Mouse (Mus musculus): ENCODE data around the gene Jarid2.

DNA sequence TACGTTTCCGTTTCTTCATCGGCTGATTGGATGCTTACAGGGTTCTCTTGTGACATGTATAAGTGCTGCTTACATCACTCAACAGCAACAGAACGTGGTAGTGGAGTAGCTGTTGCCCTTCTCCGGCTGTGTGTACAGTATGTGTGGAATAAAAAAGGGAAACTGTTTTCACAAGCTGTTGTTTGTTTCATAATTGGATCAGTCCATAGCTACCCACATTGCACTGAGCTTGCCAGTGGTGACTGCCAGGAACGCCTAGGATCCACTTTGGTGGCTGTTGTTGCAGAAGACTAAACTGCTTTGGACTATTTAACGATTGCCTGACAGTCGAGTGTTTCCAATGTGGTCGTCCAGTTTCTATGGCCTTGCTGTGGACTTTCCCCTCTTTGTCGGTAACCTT is 191.8 kb downstream of the Jarid2 start:
- no peak for TF ChIP-seq CTCF (IDR thresholded peaks at IDR 0.05)
- TF ChIP-seq POLR2A (IDR thresholded peaks at IDR 0.05; ENCODE audit: insufficient read depth, low read depth, low read length) = no peak
- no peak for TF ChIP-seq EP300 (IDR thresholded peaks at IDR 0.05; ENCODE audit: insufficient read depth, low read depth, low read length)

All from heart, adult 2 months (tissue).